Mouse (Mus musculus): Measurements from ENCODE around the gene Sox13.

GRCm38 (mm10) chr1:133356330-133356729 is 67.8 kb downstream of the Sox13 start:
- TF ChIP-seq CTCF (IDR thresholded peaks at IDR 0.05; ENCODE audit: borderline replicate concordance, insufficient read depth, low read depth, low read length) (no peak), POLR2A (IDR thresholded peaks at IDR 0.05; ENCODE audit: borderline replicate concordance, insufficient read depth, low read length) (no peak)

Data from cerebellum, adult 2 months (tissue).